Mouse (Mus musculus): ENCODE measurements around the gene Chd9.
"Not testable (repeated sequence)": the region's sequence is repeated elsewhere in the genome, so short reads cannot be mapped to it uniquely, and the experiment has no call there.

Chd9 gene

DNA sequence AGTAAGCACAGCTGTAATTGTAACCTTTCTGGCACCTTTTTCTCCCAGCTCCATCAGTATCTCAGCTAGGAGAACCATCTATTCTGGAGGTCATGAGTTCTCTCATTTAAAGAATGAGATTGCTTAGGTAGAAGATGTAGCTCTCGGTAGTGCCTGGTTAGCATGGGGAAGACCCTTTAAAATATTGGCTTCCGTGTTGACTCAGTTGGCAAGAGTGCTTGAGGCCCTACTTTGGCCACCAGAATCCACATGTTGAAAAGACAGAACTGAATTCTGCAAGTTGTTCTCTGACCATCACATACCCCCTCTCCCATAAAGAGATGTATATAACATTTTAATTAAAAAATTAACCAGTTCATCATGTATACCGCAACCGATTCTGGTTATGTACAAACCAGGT is 78.8 kb downstream of the Chd9 start:
- no peak for DNase-seq (ENCODE audit: low read depth, low spot score)

GRCm38 (mm10) chr8:90907516-90907847 is 79.3 kb downstream of the Chd9 start:
- no peak for DNase-seq (ENCODE audit: low read depth, low spot score)

GRCm38 (mm10) chr8:90907848-90908551 is 79.8 kb downstream of the Chd9 start:
- DNase-seq (ENCODE audit: low read depth, low spot score) = peak; percentile 93

DNA sequence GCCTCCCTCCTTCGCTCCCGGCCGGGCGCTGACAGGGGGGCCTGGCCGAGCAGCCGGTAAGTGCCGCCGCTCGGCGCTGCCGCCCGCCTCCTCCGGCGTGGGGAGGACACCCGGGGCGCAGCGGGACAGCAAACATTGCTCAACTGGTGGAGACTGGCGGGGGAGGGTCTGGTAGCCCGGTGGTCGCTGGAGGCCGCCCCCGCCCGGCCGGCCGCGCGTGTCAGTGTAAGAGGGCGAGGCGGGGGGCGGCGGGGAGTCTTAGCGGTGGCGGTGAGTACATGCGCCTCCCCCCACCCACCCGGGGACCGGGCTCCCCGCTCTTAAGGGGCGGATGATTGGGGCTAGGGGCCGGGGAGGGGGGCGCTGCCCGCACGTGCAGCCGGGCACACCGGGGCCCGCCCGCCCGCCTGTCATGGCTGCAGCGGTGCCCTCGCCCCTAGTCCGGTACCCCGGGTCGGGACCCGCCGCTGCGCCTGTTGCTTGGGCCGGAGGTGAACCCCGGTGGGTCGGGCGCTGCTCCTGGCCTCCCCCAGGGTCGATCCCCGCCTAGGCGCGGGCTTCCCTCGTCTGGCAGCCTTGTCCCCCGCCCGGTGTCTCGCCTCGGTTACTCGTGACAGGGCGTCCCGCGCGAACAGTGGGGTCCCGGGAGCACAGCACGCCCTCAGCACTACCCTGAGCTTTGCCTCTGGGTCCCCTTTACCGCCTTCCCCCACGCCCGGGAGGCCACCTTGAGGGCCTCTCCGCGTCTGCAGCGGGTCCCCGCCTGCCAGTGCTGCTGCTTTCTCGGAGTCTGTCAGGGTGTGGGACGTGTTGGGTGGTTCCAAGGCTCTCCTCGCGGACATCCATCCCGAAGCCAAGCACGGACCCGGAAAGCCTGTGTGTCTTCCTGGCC is 80.7 kb downstream of the Chd9 start:
- DNase-seq (ENCODE audit: low read depth, low spot score) = peak; percentile 65

DNA sequence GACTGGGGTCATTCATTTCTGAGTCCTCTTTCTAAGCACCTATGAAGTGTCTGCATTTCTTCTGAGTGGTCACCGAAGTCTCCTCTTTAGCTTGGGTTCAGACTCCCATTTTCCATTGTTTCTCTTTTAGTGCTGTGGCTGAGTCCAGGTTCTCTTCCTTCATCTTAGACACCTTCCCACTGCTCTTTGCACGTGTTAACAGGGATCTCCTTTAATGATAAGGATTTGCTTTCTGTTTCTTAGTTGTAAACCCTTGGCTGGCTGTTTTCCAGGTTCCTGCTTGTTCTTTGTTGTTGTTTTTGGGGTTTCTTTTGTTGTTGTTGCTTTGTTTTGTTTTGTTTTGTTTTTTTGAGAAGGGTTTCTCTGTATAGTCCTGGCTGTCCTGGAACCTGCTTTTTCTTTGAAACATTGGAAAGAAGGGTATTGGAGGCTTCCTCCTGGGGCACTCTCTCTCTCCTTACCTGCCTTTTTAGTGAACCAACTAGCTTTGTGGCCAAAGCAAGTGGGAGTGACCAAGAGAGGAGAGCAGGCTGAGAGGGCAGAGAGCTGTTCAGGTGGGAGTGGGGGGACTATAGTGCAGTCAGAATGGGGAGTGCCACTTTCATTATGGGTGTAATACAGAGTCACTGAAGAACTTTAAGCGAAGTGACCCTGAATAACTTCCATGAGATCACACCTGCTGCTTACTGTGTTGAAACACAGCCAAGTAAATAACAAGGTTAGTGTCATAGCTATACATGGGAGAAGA is 95.2 kb downstream of the Chd9 start:
- no peak for DNase-seq (ENCODE audit: low read depth, low spot score)

DNA sequence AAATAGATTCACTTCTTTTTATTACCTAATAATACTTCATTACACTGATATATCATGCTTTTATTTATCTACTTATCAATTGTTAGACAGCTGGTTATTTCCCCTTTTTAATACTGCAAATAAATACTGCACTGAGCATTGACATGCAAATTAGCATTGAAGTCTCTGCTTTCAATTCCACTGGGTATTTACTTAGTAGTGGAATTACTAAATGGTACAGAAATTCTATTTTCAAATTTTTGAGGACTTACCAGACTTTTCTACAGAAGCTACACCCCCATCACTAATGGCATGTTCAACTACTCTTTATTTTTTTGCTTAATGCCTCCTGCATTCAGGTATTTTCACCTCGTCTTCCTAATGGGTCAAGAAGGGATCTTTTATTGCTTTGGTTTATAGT is 100.3 kb downstream of the Chd9 start:
- DNase-seq (ENCODE audit: low read depth, low spot score) = no peak

DNA sequence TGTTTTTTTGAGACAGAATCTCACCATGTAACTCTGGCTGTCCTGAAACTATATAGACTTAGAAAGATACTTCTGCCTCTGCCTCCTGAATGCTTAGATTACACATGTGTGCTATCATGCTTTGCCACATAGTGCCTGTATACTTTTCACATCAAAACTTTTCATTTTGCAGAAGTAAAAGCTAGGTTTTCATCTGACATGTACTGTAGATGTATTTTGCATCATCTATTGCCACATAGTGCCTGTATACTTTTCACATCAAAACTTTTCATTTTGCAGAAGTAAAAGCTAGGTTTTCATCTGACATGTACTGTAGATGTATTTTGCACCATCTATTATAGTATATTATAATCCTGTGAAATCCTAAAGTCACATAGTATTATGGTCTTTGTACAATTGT is 102.0 kb downstream of the Chd9 start:
- not testable (repeated sequence) for DNase-seq (ENCODE audit: low read depth, low spot score)

DNA sequence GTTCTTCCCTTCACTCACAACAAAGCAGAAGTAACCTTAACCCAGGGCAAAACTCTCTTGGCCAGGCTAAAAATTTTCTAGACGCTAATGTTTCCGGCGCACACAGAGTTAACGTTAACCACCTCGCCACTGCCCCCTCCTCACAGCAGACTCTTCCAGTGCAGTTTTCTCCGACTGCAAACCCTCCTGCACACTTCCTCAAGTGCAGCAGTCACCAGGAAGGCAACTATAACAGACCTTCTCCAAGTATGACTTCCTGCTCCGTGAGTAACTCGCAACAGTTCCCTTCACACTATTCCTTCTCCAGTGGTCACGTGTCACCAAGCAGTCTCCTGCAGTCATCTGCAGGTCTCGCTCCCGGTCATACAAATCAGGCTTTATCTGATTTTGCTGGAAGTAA is 104.8 kb downstream of the Chd9 start:
- no peak for DNase-seq (ENCODE audit: low read depth, low spot score)

DNA sequence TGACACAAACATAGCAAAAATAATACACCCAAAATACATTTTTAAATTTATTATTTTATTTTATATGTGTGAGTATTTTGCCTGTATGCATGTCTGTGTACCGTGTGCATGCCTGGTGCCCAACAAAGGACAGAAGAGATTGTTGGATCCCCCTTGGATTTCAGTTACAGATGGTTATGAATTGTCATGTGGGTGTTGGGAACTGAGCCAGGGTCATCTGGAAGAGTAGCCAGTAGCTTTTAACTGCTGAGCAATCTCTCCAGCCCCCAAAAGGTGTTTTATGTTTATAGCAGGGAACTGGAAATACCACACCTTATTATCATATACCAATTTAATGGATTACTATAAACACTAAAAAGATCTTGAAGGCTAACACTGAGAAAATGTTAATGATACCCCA is 106.6 kb downstream of the Chd9 start:
- no peak for DNase-seq (ENCODE audit: low read depth, low spot score)

DNA sequence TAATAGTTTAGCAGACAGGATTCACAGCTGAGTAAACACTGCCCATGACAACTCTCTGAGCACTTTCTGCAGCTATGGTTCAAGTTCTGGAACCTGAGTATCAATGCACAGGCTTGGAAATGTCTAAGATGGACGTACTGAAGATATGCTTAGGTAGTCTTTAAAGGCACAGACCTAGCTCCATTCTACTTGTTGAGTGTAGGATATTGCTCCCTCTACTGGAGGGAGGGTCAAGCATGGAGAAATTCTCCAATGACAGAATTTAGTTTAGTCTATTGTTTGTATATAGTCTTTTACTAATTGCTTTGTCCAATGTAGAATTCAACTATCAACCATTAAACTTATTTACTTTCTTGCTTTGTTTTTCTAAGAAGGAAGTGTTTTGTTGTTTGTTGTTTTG is 108.7 kb downstream of the Chd9 start:
- peak; percentile 62 for DNase-seq (ENCODE audit: low read depth, low spot score)

- no peak for DNase-seq (ENCODE audit: low read depth, low spot score)
Measured at GRCm38 (mm10) chr8:90938352-90938930, 110.3 kb downstream of the Chd9 start.

GRCm38 (mm10) chr8:90939867-90940266 is 111.7 kb downstream of the Chd9 start:
- no peak for DNase-seq (ENCODE audit: low read depth, low spot score)

- DNase-seq (ENCODE audit: low read depth, low spot score) = no peak
Measured at GRCm38 (mm10) chr8:90943770-90944169, 115.6 kb downstream of the Chd9 start.

GRCm38 (mm10) chr8:90954802-90955760 is 126.9 kb downstream of the Chd9 start:
- DNase-seq (ENCODE audit: low read depth, low spot score) = peak; percentile 71

DNA sequence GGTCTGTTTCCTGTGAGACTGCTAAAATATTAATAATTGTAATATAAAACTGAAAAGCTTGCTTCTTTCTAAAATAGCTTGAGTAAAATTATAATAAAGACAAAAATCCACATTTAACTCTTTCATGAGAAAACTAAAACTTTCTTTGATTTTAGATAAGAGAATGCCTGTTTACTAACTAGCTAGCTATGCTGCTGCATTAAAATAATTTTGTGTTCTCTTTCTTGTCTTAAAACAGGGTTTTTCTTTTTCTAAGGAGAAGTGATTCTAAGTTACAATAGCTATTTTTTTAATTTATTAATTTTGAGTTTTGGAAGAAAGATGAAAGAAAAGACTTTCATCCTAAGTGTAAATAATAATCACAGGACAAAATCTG is 127.6 kb downstream of the Chd9 start:
- DNase-seq (ENCODE audit: low read depth, low spot score) = no peak

DNA sequence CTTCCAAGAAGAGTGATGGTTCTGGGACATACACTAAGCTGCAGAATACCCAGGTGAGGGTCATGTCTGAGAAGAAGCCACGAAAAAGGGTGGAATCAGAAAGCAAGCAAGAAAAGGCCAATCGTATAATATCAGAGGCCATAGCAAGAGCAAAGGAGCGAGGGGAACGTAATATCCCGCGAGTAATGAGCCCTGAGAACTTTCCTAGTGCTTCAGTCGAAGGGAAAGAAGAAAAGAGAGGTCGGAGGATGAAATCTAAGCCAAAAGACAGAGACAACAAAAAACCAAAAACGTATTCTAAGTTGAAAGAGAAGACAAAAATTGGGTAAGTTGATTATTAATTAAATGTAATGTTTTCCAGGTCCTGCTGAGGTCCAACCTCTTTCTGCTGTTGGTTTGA is 128.2 kb downstream of the Chd9 start:
- no peak for DNase-seq (ENCODE audit: low read depth, low spot score)

DNA sequence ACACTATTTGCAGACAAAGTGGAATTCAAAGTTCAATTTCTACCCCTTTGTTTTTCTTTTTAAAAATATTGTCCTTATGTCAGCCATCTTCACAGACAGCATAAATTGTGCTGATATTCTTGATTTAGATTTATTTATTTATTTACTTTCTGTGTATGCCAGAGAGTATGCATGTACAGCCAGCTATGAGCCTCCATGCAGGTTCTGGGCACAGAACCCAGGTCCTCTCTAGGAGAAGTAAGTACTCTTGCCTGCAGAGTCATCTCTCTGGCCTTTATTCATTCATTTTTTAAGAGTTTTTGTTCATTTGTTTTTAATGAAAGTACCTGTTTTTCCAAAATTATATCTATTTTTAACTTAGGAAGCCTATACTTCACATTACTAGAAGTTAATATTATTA is 129.6 kb downstream of the Chd9 start:
- no peak for DNase-seq (ENCODE audit: low read depth, low spot score)

- DNase-seq (ENCODE audit: low read depth, low spot score) = no peak
Measured at GRCm38 (mm10) chr8:90959721-90960120, 131.6 kb downstream of the Chd9 start.

GRCm38 (mm10) chr8:90961603-90962002 is 133.5 kb downstream of the Chd9 start:
- peak; percentile 22 for DNase-seq (ENCODE audit: low read depth, low spot score)

DNA sequence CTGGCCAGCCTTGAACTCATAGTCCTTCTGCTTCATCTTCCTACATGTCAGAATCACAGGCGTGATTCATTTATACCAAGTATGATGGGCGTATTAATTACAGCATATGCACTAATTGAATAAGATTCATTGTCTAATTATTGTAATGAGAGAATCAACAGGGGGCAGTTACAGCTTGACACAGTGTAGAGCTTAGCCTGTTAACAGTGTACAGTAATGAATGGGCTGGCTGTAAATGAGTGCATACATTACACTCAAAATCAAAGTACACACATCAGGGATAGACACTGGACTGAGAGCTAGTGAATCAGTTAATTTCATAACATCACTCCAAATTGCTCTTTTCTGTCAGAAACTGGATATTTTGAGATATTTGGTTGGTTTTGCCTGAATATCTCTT is 135.9 kb downstream of the Chd9 start:
- no peak for DNase-seq (ENCODE audit: low read depth, low spot score)

Data from CD4-positive helper T cell, adult 2 months (primary cell).